Mouse (Mus musculus) bone marrow, adult 2 months (tissue): ENCODE measurements around the gene Dnm2.

Source experiments
- CTCF ChIP-seq: fragments of 200-500 bp; IDR thresholded peaks from 2 replicates; pipeline ENCODE4 v1.5.1; 2011; ENCODE audit warnings: low read length, control low read depth; ENCODE audit not compliant: control insufficient read depth, insufficient read depth
- POLR2A ChIP-seq: fragments of 200-500 bp; IDR thresholded peaks from 2 replicates; pipeline ENCODE4 v1.6.1; 2011; ENCODE audit warnings: low read depth, mild to moderate bottlenecking, control low read depth, low read length, borderline replicate concordance; ENCODE audit not compliant: control insufficient read depth

GRCm38 (mm10) chr9:21380868-21381267, 43.8 kb upstream of the Dnm2 start:
- TF ChIP-seq POLR2A = no peak
- no peak for TF ChIP-seq CTCF
